Mouse (Mus musculus): Measurements from ENCODE around the gene Cyp2f2.

DNA sequence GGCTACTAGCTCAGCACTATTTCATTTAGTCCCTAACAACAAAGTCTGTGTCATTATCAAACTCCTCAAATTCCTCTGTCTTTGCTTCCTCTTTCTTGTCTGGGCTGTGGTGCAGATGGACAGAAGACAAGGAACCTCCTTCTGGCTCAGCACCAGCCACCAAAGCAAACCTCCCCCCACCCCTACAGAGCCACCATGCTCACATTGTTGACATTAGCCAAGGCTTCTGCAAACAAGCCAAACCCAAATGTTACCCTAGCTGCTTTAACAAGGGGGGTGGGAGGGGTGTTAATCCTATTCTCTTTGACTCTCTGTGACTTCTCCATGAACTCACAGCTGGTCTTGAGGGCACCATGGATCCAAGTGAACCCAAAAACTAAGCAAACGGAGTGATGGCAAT, 26.8 kb upstream of the Cyp2f2 start:
- TF ChIP-seq CTCF (IDR thresholded peaks at IDR 0.05; ENCODE audit: low read depth, low read length), result no peak
- no peak for TF ChIP-seq POLR2A (IDR thresholded peaks at IDR 0.05; ENCODE audit: borderline replicate concordance, low read depth, low read length)

Data from bone marrow macrophage, adult 2 months (primary cell).